Mouse (Mus musculus): ENCODE results near the gene Uba5. TPM values are rescaled to one million over a fixed set of nuclear protein-coding genes. Genes with fewer than 3 reads are reported as not detected.
A peak's percentile ranks its signal among the peaks of the same experiment; 100 is the strongest.

The Uba5 gene
- total RNA-seq, 1 experiment from 2014 or later, result 41.3 TPM

GRCm38 (mm10) chr9:104075808-104076207, 12.9 kb upstream of the Uba5 start:
- 0 out of 4 replicates have a peak, but pooled peaks have one; percentile 37 to 53 for ATAC-seq (replicated peaks in 1 of 2; ENCODE audit: insufficient read depth in 1 of 2, low FRiP score in 2 of 2, low TSS enrichment in 1 of 2, low read depth in 1 of 2, poor library complexity in 2 of 2, severe bottlenecking in 2 of 2)

- no peak for ATAC-seq (replicated peaks in 1 of 2; ENCODE audit: insufficient read depth in 1 of 2, low FRiP score in 2 of 2, low TSS enrichment in 1 of 2, low read depth in 1 of 2, poor library complexity in 2 of 2, severe bottlenecking in 2 of 2)
Observed at GRCm38 (mm10) chr9:104070863-104071604, 8.1 kb upstream of the Uba5 start.

- ATAC-seq (replicated peaks in 1 of 2; ENCODE audit: insufficient read depth in 1 of 2, low FRiP score in 2 of 2, low TSS enrichment in 1 of 2, low read depth in 1 of 2, poor library complexity in 2 of 2, severe bottlenecking in 2 of 2), result no peak
Observed at GRCm38 (mm10) chr9:104070241-104070640, 7.3 kb upstream of the Uba5 start.

- no peak for ATAC-seq (replicated peaks in 1 of 2; ENCODE audit: insufficient read depth in 1 of 2, low FRiP score in 2 of 2, low TSS enrichment in 1 of 2, low read depth in 1 of 2, poor library complexity in 2 of 2, severe bottlenecking in 2 of 2)
Observed at GRCm38 (mm10) chr9:104064571-104064970, 1.6 kb upstream of the Uba5 start.

- ATAC-seq (replicated peaks in 1 of 2; ENCODE audit: insufficient read depth in 1 of 2, low FRiP score in 2 of 2, low TSS enrichment in 1 of 2, low read depth in 1 of 2, poor library complexity in 2 of 2, severe bottlenecking in 2 of 2), result peak; percentile 87 to 92
Observed at GRCm38 (mm10) chr9:104063244-104063961, 469 bp upstream of the Uba5 start, which contains the start of gene Acad11. Acad11 (plus strand) TSS chr9:104063377.

- ATAC-seq (replicated peaks in 1 of 2; ENCODE audit: insufficient read depth in 1 of 2, low FRiP score in 2 of 2, low TSS enrichment in 1 of 2, low read depth in 1 of 2, poor library complexity in 2 of 2, severe bottlenecking in 2 of 2), result no peak
Observed at GRCm38 (mm10) chr9:104051028-104051427, 11.9 kb downstream of the Uba5 start.

- ATAC-seq (replicated peaks in 1 of 2; ENCODE audit: insufficient read depth in 1 of 2, low FRiP score in 2 of 2, low TSS enrichment in 1 of 2, low read depth in 1 of 2, poor library complexity in 2 of 2, severe bottlenecking in 2 of 2), result no peak
Observed at GRCm38 (mm10) chr9:104043676-104044075, 19.3 kb downstream of the Uba5 start.

- ATAC-seq (replicated peaks in 1 of 2; ENCODE audit: insufficient read depth in 1 of 2, low FRiP score in 2 of 2, low TSS enrichment in 1 of 2, low read depth in 1 of 2, poor library complexity in 2 of 2, severe bottlenecking in 2 of 2), result no peak
Observed at GRCm38 (mm10) chr9:104040362-104040761, 22.6 kb downstream of the Uba5 start, which contains the start of gene Gm28305. Gm28305 (plus strand) TSS chr9:104040662.

- peak; percentile 46 to 72; a peak in 3 of 4 replicates for ATAC-seq (replicated peaks in 1 of 2; ENCODE audit: insufficient read depth in 1 of 2, low FRiP score in 2 of 2, low TSS enrichment in 1 of 2, low read depth in 1 of 2, poor library complexity in 2 of 2, severe bottlenecking in 2 of 2)
Observed at GRCm38 (mm10) chr9:104039742-104040141, 23.2 kb downstream of the Uba5 start.

- no peak for ATAC-seq (replicated peaks in 1 of 2; ENCODE audit: insufficient read depth in 1 of 2, low FRiP score in 2 of 2, low TSS enrichment in 1 of 2, low read depth in 1 of 2, poor library complexity in 2 of 2, severe bottlenecking in 2 of 2)
Observed at GRCm38 (mm10) chr9:104039031-104039695, 23.8 kb downstream of the Uba5 start.

GRCm38 (mm10) chr9:104038266-104038665, 24.7 kb downstream of the Uba5 start:
- ATAC-seq (replicated peaks in 1 of 2; ENCODE audit: insufficient read depth in 1 of 2, low FRiP score in 2 of 2, low TSS enrichment in 1 of 2, low read depth in 1 of 2, poor library complexity in 2 of 2, severe bottlenecking in 2 of 2), result no peak

GRCm38 (mm10) chr9:104035261-104036015, 27.5 kb downstream of the Uba5 start:
- ATAC-seq (replicated peaks in 1 of 2; ENCODE audit: insufficient read depth in 1 of 2, low FRiP score in 2 of 2, low TSS enrichment in 1 of 2, low read depth in 1 of 2, poor library complexity in 2 of 2, severe bottlenecking in 2 of 2), result peak; percentile 90 to 95

- no peak for ATAC-seq (replicated peaks in 1 of 2; ENCODE audit: insufficient read depth in 1 of 2, low FRiP score in 2 of 2, low TSS enrichment in 1 of 2, low read depth in 1 of 2, poor library complexity in 2 of 2, severe bottlenecking in 2 of 2)
Observed at GRCm38 (mm10) chr9:104034718-104035117, 28.2 kb downstream of the Uba5 start.

GRCm38 (mm10) chr9:104034231-104034630, 28.7 kb downstream of the Uba5 start:
- no peak for ATAC-seq (replicated peaks in 1 of 2; ENCODE audit: insufficient read depth in 1 of 2, low FRiP score in 2 of 2, low TSS enrichment in 1 of 2, low read depth in 1 of 2, poor library complexity in 2 of 2, severe bottlenecking in 2 of 2)

GRCm38 (mm10) chr9:104029861-104030260, 33.1 kb downstream of the Uba5 start:
- ATAC-seq (replicated peaks in 1 of 2; ENCODE audit: insufficient read depth in 1 of 2, low FRiP score in 2 of 2, low TSS enrichment in 1 of 2, low read depth in 1 of 2, poor library complexity in 2 of 2, severe bottlenecking in 2 of 2), result no peak

GRCm38 (mm10) chr9:104027186-104027585, 35.7 kb downstream of the Uba5 start:
- ATAC-seq (replicated peaks in 1 of 2; ENCODE audit: insufficient read depth in 1 of 2, low FRiP score in 2 of 2, low TSS enrichment in 1 of 2, low read depth in 1 of 2, poor library complexity in 2 of 2, severe bottlenecking in 2 of 2), result no peak

GRCm38 (mm10) chr9:104021026-104021425, 41.9 kb downstream of the Uba5 start:
- ATAC-seq (replicated peaks in 1 of 2; ENCODE audit: insufficient read depth in 1 of 2, low FRiP score in 2 of 2, low TSS enrichment in 1 of 2, low read depth in 1 of 2, poor library complexity in 2 of 2, severe bottlenecking in 2 of 2), result no peak
